In genomic region chr10:24138623-24139261, GRCm38 (mm10) we compare ENCODE assay signal across 31 mouse cellular contexts. TPM values are rescaled to one million over a fixed set of nuclear protein-coding genes. Genes with fewer than 3 reads are reported as not detected.
DNase-seq lines count a peak whose midpoint lies in the region; ATAC-seq and TF ChIP-seq lines count a peak whose summit lies in the region.
"Had no signal": no experiment of that assay in that cellular context is flagged by ENCODE, and none has a peak within 500 bp of the region (broad histone marks: within the 10 kb centered on the region; RNA-seq: fewer than 3 reads in every experiment).

No protein-coding gene starts in this region.

- H3K4me3 ChIP-seq in lung, postnatal 0 days (ENCODE audit: low read depth, low read length): no peak overlapping the region
- H3K4me3 ChIP-seq in heart, embryonic 11.5 days (ENCODE audit: low read depth, low read length): no peak overlapping the region
- H3K4me3 ChIP-seq: embryonic facial prominence, embryonic 12.5 days; heart, adult 2 months; heart, embryonic 13.5 days; midbrain, embryonic 13.5 days had no signal

- no peaks in the 10 kb centered on the region for H3K27me3 ChIP-seq in lung, postnatal 0 days (replicated peaks; ENCODE audit: insufficient read depth, low read length)
- H3K27me3 ChIP-seq in heart, embryonic 11.5 days (ENCODE audit: control insufficient read depth, insufficient read depth, low read length): no peaks in the 10 kb centered on the region
- H3K27me3 ChIP-seq: embryonic facial prominence, embryonic 12.5 days; heart, embryonic 13.5 days; midbrain, embryonic 13.5 days had no signal

- 47% methylated on average over 2 of the region's 2 CpGs for WGBS in lung, postnatal 0 days
- WGBS in heart, embryonic 11.5 days (ENCODE audit: insufficient replicate concordance): 58% methylated on average over 2 of the region's 2 CpGs

- H3K36me3 ChIP-seq in lung, postnatal 0 days (ENCODE audit: insufficient read depth, low read length): no peaks in the 10 kb centered on the region
- no peaks in the 10 kb centered on the region for H3K36me3 ChIP-seq in heart, embryonic 11.5 days (ENCODE audit: control insufficient read depth, insufficient read depth, low read length)
- H3K36me3 ChIP-seq: embryonic facial prominence, embryonic 12.5 days; heart, embryonic 13.5 days; midbrain, embryonic 13.5 days had no signal

- peak; percentile 61 for ATAC-seq in lung, postnatal 0 days
- no peak for ATAC-seq in heart, embryonic 11.5 days (replicated peaks; ENCODE audit: insufficient number of reproducible peaks, low FRiP score, low TSS enrichment)
- ATAC-seq: forebrain, embryonic 14.5 days; midbrain, embryonic 13.5 days; Patski had no signal

- peak; percentile 74 for DNase-seq in lung, postnatal 0 days (ENCODE audit: low spot score)
- no peak for DNase-seq in lung, postnatal 10 days
- DNase-seq in kidney, adult 9 months: peak; percentile 74
- peak; percentile 64 for DNase-seq in kidney, postnatal 14 days
- DNase-seq in ovary, postnatal 10 days (ENCODE audit: low spot score): no peak
- no peak for DNase-seq in adrenal gland, adult (ENCODE audit: inconsistent age in 2 of 2, low spot score in 1 of 2)
- DNase-seq: adrenal gland, postnatal 25 days; cerebellum, adult 11-12 months; cerebellum, adult 9-11 months; embryo, embryonic 11 days; gastrocnemius, postnatal 25 days; heart, adult 2 months; heart, postnatal 10 days; layer of hippocampus, adult 9-11 months; liver; lung, adult 2 months; lung, postnatal 4 days; right cerebral cortex, postnatal 25 days; thymus, postnatal 14 days had no signal

- H3K27ac ChIP-seq in lung, postnatal 0 days (ENCODE audit: low read length): no peak overlapping the region
- H3K27ac ChIP-seq in heart, embryonic 11.5 days (ENCODE audit: low read depth, low read length): no peak overlapping the region
- H3K27ac ChIP-seq: embryonic facial prominence, embryonic 12.5 days; heart, adult 2 months; heart, embryonic 13.5 days; hindbrain, embryonic 14.5 days; liver, embryonic 14.5 days; midbrain, embryonic 13.5 days had no signal

- no peak overlapping the region for H3K4me2 ChIP-seq in lung, postnatal 0 days (replicated peaks; ENCODE audit: low read depth, low read length)
- H3K4me2 ChIP-seq in heart, embryonic 11.5 days: no peak overlapping the region
- H3K4me2 ChIP-seq: embryonic facial prominence, embryonic 12.5 days; heart, embryonic 13.5 days; hindbrain, embryonic 14.5 days; midbrain, embryonic 13.5 days had no signal

- TF ChIP-seq CTCF in lung, postnatal 0 days (IDR thresholded peaks at IDR 0.05): no peak

- no peaks in the 10 kb centered on the region for H3K4me1 ChIP-seq in lung, postnatal 0 days (ENCODE audit: insufficient read depth, low read depth, low read length)
- H3K4me1 ChIP-seq in heart, embryonic 11.5 days (ENCODE audit: control insufficient read depth, insufficient read depth, low read length): 0 out of 2 replicates have a peak, but pooled peaks cover 2% of the 10 kb centered on the region
- H3K4me1 ChIP-seq: embryonic facial prominence, embryonic 12.5 days; midbrain, embryonic 13.5 days had no signal

- no peaks in the 10 kb centered on the region for H3K9me3 ChIP-seq in lung, postnatal 0 days (ENCODE audit: low read length)
- no peaks in the 10 kb centered on the region for H3K9me3 ChIP-seq in heart, embryonic 11.5 days (replicated peaks; ENCODE audit: control insufficient read depth, low read length)
- H3K9me3 ChIP-seq: embryonic facial prominence, embryonic 12.5 days; heart, embryonic 13.5 days; midbrain, embryonic 13.5 days had no signal

- no peak overlapping the region for H3K9ac ChIP-seq in lung, postnatal 0 days (replicated peaks; ENCODE audit: low read depth)
- no peak overlapping the region for H3K9ac ChIP-seq in heart, embryonic 11.5 days (ENCODE audit: low read depth, low read length)
- H3K9ac ChIP-seq: embryonic facial prominence, embryonic 12.5 days; heart, embryonic 13.5 days; hindbrain, embryonic 14.5 days; liver, embryonic 14.5 days; midbrain, embryonic 13.5 days had no signal

- TF ChIP-seq EP300 in lung, postnatal 0 days (IDR thresholded peaks at IDR 0.05): peak; percentile 26; the same call in 1 of the 2 replicates

RNA-seq across cellular contexts. Expression of gene Stx7, which starts 10.4 kb away (rescaled TPM):
- polyA plus RNA-seq in lung, postnatal 0 days (2015; fragmentation: Nextera tagmentation; extraction: Ambion mirVana): 128 and 141 TPM in 2 replicates
- 89.8 and 99.4 TPM in 2 replicates for polyA plus RNA-seq in heart, embryonic 11.5 days (2014; fragmentation: Nextera tagmentation; extraction: Ambion mirVana)

RNA-seq across cellular contexts. Expression of gene Taar9, which starts 29.4 kb away (rescaled TPM):
- not detected in 2 replicates for polyA plus RNA-seq in lung, postnatal 0 days (2015; fragmentation: Nextera tagmentation; extraction: Ambion mirVana)
- not detected in 2 replicates for polyA plus RNA-seq in heart, embryonic 11.5 days (2014; fragmentation: Nextera tagmentation; extraction: Ambion mirVana)
- polyA plus RNA-seq: embryonic facial prominence, embryonic 12.5 days; forebrain, embryonic 14.5 days; heart, adult 2 months; heart, embryonic 13.5 days; hindbrain, embryonic 14.5 days; limb, embryonic 11.5 days; liver, embryonic 14.5 days; lung, adult 2 months; midbrain, embryonic 13.5 days; neural tube, embryonic 14.5 days; Patski; stomach, embryonic 16.5 days; urinary bladder, adult 2 months had no signal

RNA-seq across cellular contexts. Expression of gene Taar8c, which starts 37.0 kb away (rescaled TPM):
- not detected in 2 replicates for polyA plus RNA-seq in lung, postnatal 0 days (2015; fragmentation: Nextera tagmentation; extraction: Ambion mirVana)
- polyA plus RNA-seq in heart, embryonic 11.5 days (2014; fragmentation: Nextera tagmentation; extraction: Ambion mirVana): not detected in 2 replicates
- polyA plus RNA-seq: embryonic facial prominence, embryonic 12.5 days; forebrain, embryonic 14.5 days; heart, adult 2 months; heart, embryonic 13.5 days; hindbrain, embryonic 14.5 days; limb, embryonic 11.5 days; liver, embryonic 14.5 days; lung, adult 2 months; midbrain, embryonic 13.5 days; neural tube, embryonic 14.5 days; Patski; stomach, embryonic 16.5 days; urinary bladder, adult 2 months had no signal

RNA-seq across cellular contexts. Expression of gene Taar8b, which starts 46.6 kb away (rescaled TPM):
- not detected in 2 replicates for polyA plus RNA-seq in lung, postnatal 0 days (2015; fragmentation: Nextera tagmentation; extraction: Ambion mirVana)
- polyA plus RNA-seq in heart, embryonic 11.5 days (2014; fragmentation: Nextera tagmentation; extraction: Ambion mirVana): not detected in 2 replicates
- polyA plus RNA-seq: embryonic facial prominence, embryonic 12.5 days; forebrain, embryonic 14.5 days; heart, adult 2 months; heart, embryonic 13.5 days; hindbrain, embryonic 14.5 days; limb, embryonic 11.5 days; liver, embryonic 14.5 days; lung, adult 2 months; midbrain, embryonic 13.5 days; neural tube, embryonic 14.5 days; Patski; stomach, embryonic 16.5 days; urinary bladder, adult 2 months had no signal

Comparison
In these comparisons a context has a peak if more than half of its experiments do, and no peak if none do; other contexts are left out.
1. DNase-seq: peak in lung, postnatal 0 days (single experiment), kidney, adult 9 months (single experiment) and kidney, postnatal 14 days (single experiment); none in lung, postnatal 10 days (single experiment), ovary, postnatal 10 days (single experiment) and adrenal gland, adult (0 of 2).